Mouse (Mus musculus): ENCODE measurements at regions not wholly inside any gene's neighbourhood (a gene's known extent, or its start where the extent isn't known, plus 50 kb on each side); places are given as distances from the start of the nearest gene placed in this dataset.

DNA sequence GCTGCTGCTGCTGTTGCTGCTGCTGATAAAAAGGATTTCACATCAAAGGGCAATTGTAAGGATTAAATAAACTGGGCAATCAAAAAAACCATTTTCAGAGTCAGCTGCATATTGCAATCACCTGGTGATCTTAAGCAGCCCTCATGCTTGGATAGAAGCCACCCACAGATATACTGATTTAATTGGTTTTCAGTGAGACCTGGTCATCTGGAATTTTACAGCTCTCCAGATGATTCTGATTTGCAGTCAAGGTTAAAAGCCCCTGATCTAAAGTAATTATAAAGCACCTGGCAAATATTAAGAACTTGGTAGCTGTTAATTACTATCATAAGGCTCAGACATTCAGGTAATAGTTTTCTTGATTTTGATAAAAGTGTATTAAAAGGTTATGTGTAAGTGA lies 50.8 kb upstream of the Agtr2 start:
- H3K27me3 ChIP-seq, result no peaks in the 10 kb centered on the region
- H3K36me3 ChIP-seq, result no peaks in the 10 kb centered on the region
- no peak overlapping the region for H3K4me3 ChIP-seq
- no peak overlapping the region for H3K27ac ChIP-seq (replicated peaks)
- no peaks in the 10 kb centered on the region for H3K9me3 ChIP-seq
- ATAC-seq (ENCODE audit: low read depth), result no peak
- no peak overlapping the region for H3K9ac ChIP-seq
- no peaks in the 10 kb centered on the region for H3K4me1 ChIP-seq (replicated peaks)
- no peak overlapping the region for H3K4me2 ChIP-seq
